Comparison of ENCODE assay signal across 10 mouse cellular contexts in genomic region chr4:133970196-133970595, GRCm38 (mm10). TPM values are rescaled to one million over a fixed set of nuclear protein-coding genes. Genes with fewer than 3 reads are reported as not detected.
DNase-seq lines count a peak whose midpoint lies in the region; ATAC-seq and TF ChIP-seq lines count a peak whose summit lies in the region.
"Had no signal": no experiment of that assay in that cellular context is flagged by ENCODE, and none has a peak within 500 bp of the region (broad histone marks: within the 10 kb centered on the region; RNA-seq: fewer than 3 reads in every experiment).

No protein-coding gene starts in this region.

- intact Hi-C loops in left cerebral cortex, postnatal 25 days (cut with DNase I), result no loop called here
- intact Hi-C loops in left cerebral cortex, postnatal 36 days (cut with DNase I), result no loop called here

- peak; percentile 42 for TF ChIP-seq CTCF in hindbrain, postnatal 0 days (IDR thresholded peaks at IDR 0.05; ENCODE audit: low read depth)
- TF ChIP-seq CTCF in liver, postnatal 0 days (IDR thresholded peaks at IDR 0.05; ENCODE audit: low read depth), result no peak

- no peak overlapping the region for H3K4me3 ChIP-seq in hindbrain, postnatal 0 days (ENCODE audit: low read length)
- no peak overlapping the region for H3K4me3 ChIP-seq in liver, postnatal 0 days (ENCODE audit: low read depth, low read length)
- H3K4me3 ChIP-seq: heart, embryonic 15.5 days had no signal

- peaks cover 7% of the 10 kb centered on the region; the same call in 1 of the 2 replicates for H3K36me3 ChIP-seq in hindbrain, postnatal 0 days (ENCODE audit: insufficient read depth, low read length)
- peaks cover 27% of the 10 kb centered on the region for H3K36me3 ChIP-seq in liver, postnatal 0 days (replicated peaks; ENCODE audit: insufficient read depth, low read length)

- no peak for TF ChIP-seq EP300 in liver, postnatal 0 days (IDR thresholded peaks at IDR 0.05; ENCODE audit: low read depth)

- H3K9ac ChIP-seq in hindbrain, postnatal 0 days (replicated peaks; ENCODE audit: low read length), result no peak overlapping the region
- H3K9ac ChIP-seq in liver, postnatal 0 days (replicated peaks), result no peak overlapping the region
- H3K9ac ChIP-seq: heart, embryonic 15.5 days had no signal

- WGBS in hindbrain, postnatal 0 days, result 12% methylated on average over 4 of the region's 4 CpGs
- 61% methylated on average over 4 of the region's 4 CpGs for WGBS in liver, postnatal 0 days (ENCODE audit: insufficient replicate concordance)

- ATAC-seq in hindbrain, postnatal 0 days, result no peak
- no peak for ATAC-seq in liver, postnatal 0 days

- DNase-seq in right cerebral cortex, adult 18-20 months, result peak; percentile 12
- DNase-seq in right cerebral cortex, postnatal 25 days, result no peak
- peak; percentile 44 for DNase-seq in embryo, embryonic 11 days
- peak; percentile 77 for DNase-seq in hindbrain, postnatal 0 days (ENCODE audit: low spot score)
- DNase-seq in retina, postnatal 7 days (ENCODE audit: low read depth, low spot score), result peak; percentile 86
- no peak for DNase-seq in liver, postnatal 0 days
- no peak for DNase-seq in left cerebral cortex, postnatal 25 days (ENCODE audit: low spot score in 2 of 2)
- DNase-seq in left cerebral cortex, postnatal 36 days (ENCODE audit: low spot score in 2 of 2), result no peak

- H3K4me2 ChIP-seq in hindbrain, postnatal 0 days (ENCODE audit: low read depth, low read length), result no peak overlapping the region
- H3K4me2 ChIP-seq in liver, postnatal 0 days (ENCODE audit: low read depth, low read length), result no peak overlapping the region
- H3K4me2 ChIP-seq: heart, embryonic 15.5 days had no signal

- H3K4me1 ChIP-seq in hindbrain, postnatal 0 days (ENCODE audit: insufficient read depth, low read length), result peaks cover 24% of the 10 kb centered on the region
- peaks cover 28% of the 10 kb centered on the region for H3K4me1 ChIP-seq in liver, postnatal 0 days (ENCODE audit: insufficient read depth)

- H3K27me3 ChIP-seq in hindbrain, postnatal 0 days (ENCODE audit: insufficient read depth, low read length), result no peaks in the 10 kb centered on the region
- no peaks in the 10 kb centered on the region for H3K27me3 ChIP-seq in liver, postnatal 0 days (ENCODE audit: insufficient read depth, low read length)
- H3K27me3 ChIP-seq: heart, embryonic 15.5 days had no signal

- peak overlapping the region; percentile 100; the same call in 1 of the 2 replicates for H3K27ac ChIP-seq in hindbrain, postnatal 0 days
- no peak overlapping the region for H3K27ac ChIP-seq in liver, postnatal 0 days (ENCODE audit: low read depth)
- H3K27ac ChIP-seq: heart, embryonic 15.5 days had no signal

- no peaks in the 10 kb centered on the region for H3K9me3 ChIP-seq in hindbrain, postnatal 0 days (ENCODE audit: low read length)
- no peaks in the 10 kb centered on the region for H3K9me3 ChIP-seq in liver, postnatal 0 days (ENCODE audit: low read length)
- H3K9me3 ChIP-seq: heart, embryonic 15.5 days had no signal

RNA-seq across cellular contexts. Expression of gene Hmgn2, which starts 1.7 kb away (rescaled TPM):
- total RNA-seq in hindbrain, postnatal 0 days (2014; rRNA removed), result 195 and 225 TPM in 2 replicates
- polyA plus RNA-seq in hindbrain, postnatal 0 days (2015; fragmentation: Nextera tagmentation; extraction: Ambion mirVana), result 1,094 and 1,203 TPM in 2 replicates
- polyA plus RNA-seq in liver, postnatal 0 days (2015; fragmentation: Nextera tagmentation; extraction: Ambion mirVana), result 547 and 562 TPM in 2 replicates
- total RNA-seq in left cerebral cortex, postnatal 25 days (2021), result 100 to 1,000 TPM in 1 of 2 experiments, 10 to 100 TPM in 1; 95.1 to 113 TPM
- 100 to 1,000 TPM in 1 of 2 experiments, 10 to 100 TPM in 1; 97.3 to 117 TPM for total RNA-seq in left cerebral cortex, postnatal 36 days (2021)

RNA-seq across cellular contexts. Expression of gene Dhdds, which starts 30.5 kb away (rescaled TPM):
- 43.1 and 49.5 TPM in 2 replicates for total RNA-seq in hindbrain, postnatal 0 days (2014; rRNA removed)
- polyA plus RNA-seq in hindbrain, postnatal 0 days (2015; fragmentation: Nextera tagmentation; extraction: Ambion mirVana), result 41.5 and 41.8 TPM in 2 replicates
- 8.3 and 10.3 TPM in 2 replicates for polyA plus RNA-seq in liver, postnatal 0 days (2015; fragmentation: Nextera tagmentation; extraction: Ambion mirVana)
- 10 to 100 TPM; 60.5 to 66.1 TPM for total RNA-seq in left cerebral cortex, postnatal 25 days (2021)
- total RNA-seq in left cerebral cortex, postnatal 36 days (2021), result 10 to 100 TPM; 61.9 to 63.3 TPM

RNA-seq across cellular contexts. Expression of gene Lin28a, which starts 48.4 kb away (rescaled TPM):
- total RNA-seq in hindbrain, postnatal 0 days (2014; rRNA removed), result not detected in 2 replicates
- polyA plus RNA-seq in hindbrain, postnatal 0 days (2015; fragmentation: Nextera tagmentation; extraction: Ambion mirVana), result 0.05 TPM in 1 of 2 replicates, not detected in the other
- 0.87 and 1.1 TPM in 2 replicates for polyA plus RNA-seq in liver, postnatal 0 days (2015; fragmentation: Nextera tagmentation; extraction: Ambion mirVana)
- total RNA-seq in left cerebral cortex, postnatal 25 days (2021), result not detected
- total RNA-seq in left cerebral cortex, postnatal 36 days (2021), result not detected
- polyA plus RNA-seq: cortical plate, adult 2 months had no signal

Comparison
In these comparisons a context has a peak if more than half of its experiments do, and no peak if none do; other contexts are left out.
1. DNase-seq: peak in right cerebral cortex, adult 18-20 months (single experiment), embryo, embryonic 11 days (single experiment), hindbrain, postnatal 0 days (single experiment) and retina, postnatal 7 days (single experiment); none in right cerebral cortex, postnatal 25 days (single experiment), liver, postnatal 0 days (single experiment), left cerebral cortex, postnatal 25 days (0 of 2) and left cerebral cortex, postnatal 36 days (0 of 2).